Mouse (Mus musculus) urinary bladder, adult 2 months (tissue): Measurements from ENCODE around the gene Nfib. TPM values are rescaled to one million over a fixed set of nuclear protein-coding genes. Genes with fewer than 3 reads are reported as not detected.

Experiments
- DNase-seq: peaks from one replicate; pipeline ENCODE4 v3.0.0; 2022; ENCODE audit warnings: low spot score
- polyA plus RNA-seq: library from polyadenylated mRNA; depleted of rRNA; stranded (reverse); fragments of >200 nt; gene quantifications from 2 replicates; pipeline ENCODE4 v1.2.3, GENCODE M21; 2012

Nfib gene
- polyA plus RNA-seq, 1 experiment, result 28.0 TPM

DNA sequence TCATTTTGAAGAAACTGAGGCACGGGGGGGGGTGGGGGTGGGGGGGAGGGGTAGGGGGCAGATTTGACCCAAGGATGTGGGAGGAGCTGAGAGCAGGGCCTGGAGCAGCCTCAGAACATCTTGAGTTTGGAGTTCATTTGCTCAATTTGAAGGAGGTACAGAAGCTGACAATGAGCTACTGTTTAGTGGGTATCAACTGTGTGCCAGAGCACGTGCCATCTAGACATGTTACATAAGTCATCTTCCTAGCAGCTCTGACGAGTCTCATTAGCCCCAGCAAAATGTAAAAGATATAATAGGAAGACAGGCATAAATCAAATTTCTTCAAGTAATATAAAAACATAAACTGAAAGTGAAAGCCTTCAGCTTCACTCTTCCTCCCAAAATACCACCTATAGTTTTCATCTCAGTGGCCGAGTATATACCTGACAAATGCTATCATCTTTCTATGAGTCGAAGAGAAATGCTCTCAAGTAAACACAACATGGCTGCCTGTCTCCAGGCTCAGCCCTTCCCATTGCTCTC, 165.0 kb downstream of the Nfib start:
- no peak for DNase-seq

DNA sequence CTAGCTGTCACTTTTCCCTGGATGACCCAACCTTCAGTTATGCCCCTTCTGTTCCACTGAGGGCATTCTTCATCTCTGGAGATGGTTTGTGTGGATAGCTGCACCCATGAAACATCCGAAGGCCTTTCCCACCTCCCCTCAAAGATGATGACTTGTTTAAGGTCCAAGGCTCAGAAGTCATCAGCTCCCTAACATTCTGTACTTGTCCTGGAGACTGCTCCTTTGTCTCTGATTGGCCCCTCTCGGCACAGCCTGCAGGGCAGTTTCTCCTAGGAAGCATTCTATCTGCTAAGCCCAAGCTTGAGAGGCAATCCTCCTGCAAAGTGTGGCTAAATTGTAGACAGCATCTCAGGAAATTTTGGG, 165.5 kb downstream of the Nfib start:
- DNase-seq, result no peak

DNA sequence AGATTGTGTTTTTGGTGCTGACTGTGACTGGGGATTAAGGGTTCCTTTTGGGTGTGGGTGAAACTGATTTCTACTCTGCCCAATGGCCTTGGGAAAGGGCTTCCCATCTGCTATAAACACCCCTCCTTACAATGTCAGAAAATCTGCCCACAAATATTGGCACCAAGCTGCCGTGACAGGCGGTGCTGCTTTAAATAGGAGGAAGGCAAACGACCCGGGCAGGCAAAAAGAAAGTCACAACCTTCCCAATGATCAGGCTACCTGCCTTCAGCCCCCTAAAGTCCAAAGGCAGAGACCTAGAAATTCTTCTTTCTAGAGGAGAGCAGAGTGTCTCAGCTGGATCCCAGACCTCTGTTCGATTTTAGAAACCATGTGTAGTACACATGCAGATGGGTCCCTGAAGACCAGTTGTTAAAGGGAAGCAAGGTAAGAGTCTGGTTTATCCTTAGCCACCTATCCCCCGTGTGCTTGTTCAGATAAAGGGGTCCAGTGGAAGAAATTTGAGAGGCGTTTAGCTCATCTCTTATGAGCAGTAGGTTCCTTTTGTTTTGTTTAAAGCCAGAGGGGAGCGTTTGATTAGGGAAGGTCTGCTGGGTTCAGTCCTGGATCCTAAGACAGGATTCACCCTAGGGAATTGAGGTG, 166.0 kb downstream of the Nfib start:
- DNase-seq, result no peak

GRCm38 (mm10) chr4:82538815-82539214, 166.7 kb downstream of the Nfib start:
- DNase-seq, result no peak

DNA sequence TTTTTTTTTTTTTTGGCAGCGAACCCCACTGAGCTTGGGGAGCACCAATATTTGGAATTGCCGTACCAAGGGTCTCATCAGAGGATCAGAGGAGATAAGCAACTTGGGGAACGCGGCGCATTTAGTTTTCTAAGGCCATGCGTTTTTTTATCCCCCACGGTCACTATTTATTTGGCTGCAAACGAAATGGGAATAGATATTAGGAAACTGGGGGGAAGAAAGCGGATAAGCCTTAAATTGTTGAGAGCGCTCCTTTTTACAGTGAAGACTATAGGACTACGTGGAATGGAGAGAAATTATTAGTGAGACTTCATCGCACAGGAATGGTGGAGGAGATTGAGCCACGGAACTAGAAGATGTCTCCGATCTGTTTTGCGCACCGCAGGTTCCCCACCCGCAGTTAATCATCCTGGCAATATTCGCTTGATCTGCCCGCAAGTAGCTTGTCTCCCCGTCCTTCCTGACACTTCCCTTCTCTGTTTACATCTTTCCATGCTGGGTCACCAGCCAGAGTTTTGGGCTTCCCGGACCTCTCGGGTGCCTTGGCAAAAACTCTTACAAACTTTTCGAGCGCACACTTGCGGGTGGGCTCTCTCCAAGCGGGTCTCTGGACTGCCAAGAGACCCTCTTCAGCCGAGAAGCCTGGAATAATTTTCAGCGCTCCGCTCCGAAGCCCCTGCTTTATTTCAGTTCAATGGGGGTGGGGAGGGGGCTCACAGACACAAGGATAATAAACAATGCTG, 167.3 kb downstream of the Nfib start:
- DNase-seq, result peak; percentile 31

DNA sequence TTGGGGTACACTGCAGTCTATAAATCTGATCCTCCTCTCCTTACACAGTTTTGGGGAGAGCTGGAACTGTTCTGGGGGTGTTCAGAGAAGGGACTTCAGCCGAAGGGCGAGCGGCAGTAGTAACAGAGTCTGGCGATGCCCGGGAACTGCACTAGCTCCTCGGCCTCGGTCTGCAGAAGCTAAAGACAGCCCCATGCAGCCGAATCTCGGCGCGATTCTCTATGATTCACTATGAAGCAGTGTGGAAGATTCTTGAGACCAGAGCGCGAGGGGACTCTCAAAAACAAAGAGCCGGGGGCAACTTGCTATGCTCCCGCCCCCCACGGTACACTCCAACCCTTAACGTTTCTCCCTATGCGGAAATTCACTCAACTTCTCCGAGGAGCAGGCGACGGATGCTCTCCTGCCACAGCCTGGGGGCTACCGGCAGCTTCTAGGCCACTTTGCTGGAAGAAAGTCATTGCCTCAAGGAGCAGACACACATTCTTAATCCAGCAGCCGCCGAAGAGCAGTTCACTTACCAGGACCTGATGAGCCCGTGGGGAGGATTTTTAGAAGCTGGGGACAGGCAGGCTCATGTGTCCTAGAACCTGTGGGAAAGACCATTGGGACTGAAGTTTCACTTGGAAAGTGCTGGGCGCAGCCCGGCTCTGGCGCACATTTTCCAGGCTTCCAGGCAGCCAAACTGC, 168.1 kb downstream of the Nfib start:
- DNase-seq, result peak; percentile 52

DNA sequence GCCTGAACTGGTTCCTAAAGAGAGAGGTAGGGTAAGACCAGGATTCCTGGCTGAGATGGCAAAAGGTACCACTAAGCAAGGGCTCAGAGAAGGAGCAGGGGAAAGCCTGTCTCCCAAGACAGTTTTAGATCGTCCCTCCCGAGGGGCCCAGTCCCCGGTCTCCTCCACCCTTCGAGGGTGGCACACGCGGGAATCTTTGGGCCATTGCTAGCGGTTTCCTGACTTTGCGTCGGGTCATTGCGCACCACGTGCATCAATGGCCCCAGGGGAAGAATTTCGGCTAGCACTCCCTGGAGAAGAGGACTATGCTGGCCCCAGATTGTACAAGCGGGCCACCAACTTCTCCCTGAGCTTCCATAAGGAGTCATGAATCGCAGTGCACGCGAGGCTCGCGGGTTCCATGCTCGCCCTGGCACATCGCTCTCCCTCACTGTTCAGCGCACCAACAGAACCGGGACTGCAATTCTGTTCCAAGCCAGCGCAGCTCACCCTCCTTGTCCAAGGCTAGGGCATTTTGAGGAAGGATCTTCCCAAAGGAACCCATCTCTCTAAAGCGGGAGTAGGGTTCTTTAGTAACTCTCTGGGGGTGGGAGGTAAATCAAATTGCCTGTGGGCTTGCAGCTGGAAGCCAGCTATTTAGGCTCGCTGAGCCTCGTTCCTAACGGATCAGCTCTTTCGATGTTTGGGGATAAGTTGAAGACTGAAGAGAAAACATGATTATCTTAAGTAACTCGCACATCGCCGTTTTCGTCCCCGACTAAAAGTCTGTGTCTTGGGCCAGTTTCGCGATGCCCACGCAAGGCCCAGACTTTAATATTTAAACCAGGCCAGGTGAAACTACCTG, 168.9 kb downstream of the Nfib start:
- DNase-seq, result peak; percentile 41

DNA sequence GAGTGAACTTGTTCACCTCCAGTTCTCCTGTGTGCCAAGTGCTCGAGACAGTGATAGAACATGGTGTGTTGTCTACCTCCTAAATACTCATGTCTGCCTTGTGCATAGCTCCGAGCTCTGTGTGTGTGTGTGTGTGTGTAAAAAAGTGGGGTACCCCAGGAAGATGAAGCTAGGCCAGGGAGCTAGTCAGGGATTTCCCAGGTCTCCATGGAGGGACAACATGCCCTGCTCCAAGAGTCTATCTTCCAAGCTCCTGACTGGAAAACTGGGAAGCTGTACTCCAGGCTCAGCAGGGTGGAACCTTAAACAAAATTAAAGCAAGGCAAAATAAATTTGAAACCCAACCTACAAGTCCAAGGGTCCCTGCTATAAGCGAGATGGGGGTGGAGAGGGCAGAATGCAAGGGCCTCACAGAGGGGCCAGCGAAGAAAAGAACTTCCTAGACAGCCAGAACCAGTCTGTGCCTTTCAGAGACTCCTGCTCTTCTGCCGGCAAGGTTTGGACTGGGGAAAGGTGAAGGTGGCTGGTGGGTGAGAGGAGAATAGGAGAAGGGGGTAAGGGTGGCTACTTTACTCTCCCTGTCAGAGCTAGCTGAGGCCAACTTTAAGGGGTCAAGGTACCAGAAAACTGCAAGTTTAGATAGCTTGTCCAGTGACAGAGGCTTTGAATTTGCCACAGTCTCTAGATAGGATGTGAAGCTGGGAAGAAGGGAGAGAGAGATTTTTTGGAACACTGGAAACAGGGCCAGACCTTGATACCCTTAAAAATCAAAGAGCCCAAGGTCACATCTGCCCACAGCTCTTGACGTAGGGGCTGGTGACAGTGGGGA, 169.7 kb downstream of the Nfib start:
- DNase-seq, result no peak

DNA sequence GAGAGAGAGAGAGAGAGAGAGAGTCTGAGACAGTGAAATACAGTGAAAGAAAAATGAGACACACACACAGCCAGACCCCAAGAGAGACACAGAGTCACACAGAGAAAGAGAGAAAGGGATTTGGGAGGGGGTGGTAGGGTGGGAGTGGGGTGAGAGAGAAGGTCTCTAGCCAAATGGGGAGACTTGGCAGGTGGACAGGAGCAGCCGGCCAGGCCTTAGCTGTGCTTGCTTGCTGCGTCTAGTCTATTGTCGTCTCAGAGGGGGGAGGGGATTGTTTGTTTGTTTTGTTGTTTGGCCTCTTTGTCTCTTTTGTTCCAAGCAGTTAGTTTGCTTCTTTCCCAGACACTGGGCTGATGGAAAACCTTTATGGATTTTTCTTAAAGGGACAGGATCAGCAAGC, 172.3 kb downstream of the Nfib start:
- DNase-seq, result no peak

DNA sequence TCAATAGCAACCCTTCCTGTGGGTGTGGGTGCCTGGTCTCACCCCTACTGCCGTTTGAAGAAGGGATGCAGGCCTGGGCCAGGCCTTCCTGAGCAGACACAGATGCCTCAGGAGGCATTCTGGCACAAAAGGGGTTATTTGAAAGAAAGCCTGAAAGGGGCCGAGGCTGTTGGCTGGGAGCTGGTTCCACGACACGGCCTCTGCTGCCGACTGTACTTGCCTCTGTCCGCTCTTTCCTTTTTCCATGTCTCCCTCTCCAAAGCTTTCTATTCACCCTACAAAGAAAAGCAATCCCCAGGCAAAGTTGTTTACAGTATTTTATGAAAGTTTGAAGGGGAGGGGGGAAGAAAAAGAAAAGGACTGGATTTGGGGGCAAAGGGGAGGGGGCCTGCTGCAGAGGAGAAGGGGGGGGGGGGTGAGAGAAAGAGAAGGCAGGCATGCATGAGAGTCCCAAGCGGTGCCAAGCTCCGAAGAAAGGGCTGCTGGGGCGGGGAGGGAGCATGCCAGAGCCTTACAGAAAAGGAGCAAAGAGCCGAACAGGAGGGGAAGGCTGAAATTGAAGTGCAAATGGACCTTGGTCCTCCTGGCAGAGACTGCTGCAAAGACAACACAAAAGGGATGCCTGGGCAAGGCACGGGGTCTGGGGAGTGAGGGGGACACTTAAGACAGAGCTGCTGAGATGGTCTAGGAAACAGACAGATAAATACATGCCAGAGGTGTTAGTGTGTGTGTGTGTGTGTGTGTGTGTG, 172.9 kb downstream of the Nfib start:
- no peak for DNase-seq

GRCm38 (mm10) chr4:82531977-82532376, 173.6 kb downstream of the Nfib start:
- DNase-seq, result no peak

DNA sequence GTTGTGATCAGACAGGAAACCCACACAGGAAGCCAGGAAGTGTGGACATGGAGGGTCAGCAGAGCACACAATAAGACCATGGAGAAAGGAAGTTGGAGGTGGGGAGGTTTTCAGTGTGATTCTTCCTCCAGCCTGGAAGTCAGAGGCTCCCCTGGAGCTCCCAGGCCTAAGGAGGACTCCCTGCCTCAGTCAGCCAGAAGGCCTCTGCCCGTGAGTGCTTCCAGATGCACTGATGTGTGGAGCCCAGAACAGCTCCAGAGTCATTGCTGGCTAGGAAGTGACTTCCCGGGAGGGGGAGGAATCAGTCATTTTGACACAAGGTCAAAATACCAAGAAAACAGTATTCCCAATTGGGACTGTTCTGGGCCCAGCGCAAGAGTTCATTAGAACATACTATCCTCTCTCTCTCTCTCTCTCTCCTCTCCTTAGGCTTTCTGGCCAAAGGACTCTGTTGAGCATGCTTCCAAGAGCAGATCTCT, 174.6 kb downstream of the Nfib start:
- no peak for DNase-seq

GRCm38 (mm10) chr4:82528978-82529377, 176.6 kb downstream of the Nfib start:
- DNase-seq, result no peak

DNA sequence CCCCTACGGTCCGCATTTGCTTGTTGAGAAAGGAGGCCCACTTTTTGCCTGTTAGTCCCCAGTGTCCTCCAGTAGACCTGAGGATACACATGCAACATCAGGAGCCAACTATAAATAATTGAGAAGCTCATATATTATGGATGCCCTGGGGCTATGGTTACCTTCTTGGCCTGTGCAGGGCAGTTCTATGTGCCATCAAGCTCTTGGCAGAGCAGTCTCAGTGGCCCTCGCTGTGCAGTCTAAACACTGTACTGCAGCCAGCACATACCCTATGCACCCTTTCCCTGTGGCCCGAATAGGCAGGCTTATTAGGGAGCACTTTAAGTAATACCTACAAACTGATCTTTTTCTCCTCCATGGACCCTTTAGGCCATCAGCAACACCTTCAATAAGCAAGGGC, 185.6 kb downstream of the Nfib start:
- DNase-seq, result no peak

DNA sequence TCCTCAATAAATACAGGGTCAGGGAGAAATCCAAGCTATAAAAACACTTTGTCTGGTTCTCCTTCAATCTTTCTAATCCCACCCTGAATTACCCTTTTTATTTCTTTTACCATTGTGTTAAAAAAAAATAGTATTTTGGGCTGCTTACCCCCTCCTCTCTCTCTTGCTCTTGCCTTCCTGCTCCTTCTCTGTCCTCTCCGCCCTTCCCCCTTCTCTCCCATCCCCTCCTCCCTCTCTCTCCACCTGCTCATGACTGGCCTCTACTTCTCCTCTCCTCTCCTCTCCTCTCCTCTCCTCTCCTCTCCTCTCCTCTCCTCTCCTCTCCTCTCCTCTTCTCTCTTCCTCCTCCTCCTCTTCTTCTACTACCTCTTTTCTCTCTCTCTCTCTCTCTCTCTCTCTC, 187.4 kb downstream of the Nfib start:
- DNase-seq, result no peak

DNA sequence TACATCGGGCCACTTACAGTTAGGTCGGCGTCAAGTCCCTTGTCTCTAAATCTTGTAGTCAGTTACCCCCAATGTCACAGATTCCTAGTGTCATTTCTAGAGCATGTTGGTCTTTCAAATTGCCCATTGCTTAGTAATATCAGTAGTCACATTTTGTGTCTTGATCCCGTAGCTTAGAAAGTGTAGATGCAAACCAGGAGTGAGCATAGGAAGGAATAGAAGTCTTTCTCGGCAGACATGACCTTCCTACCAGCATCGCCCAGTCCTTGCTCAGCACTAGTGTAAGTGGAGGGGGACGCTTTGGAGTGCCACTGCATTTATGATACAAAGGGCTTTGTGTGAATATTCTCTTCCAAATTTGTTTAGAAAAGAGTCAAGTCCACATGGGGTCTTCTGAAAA, 188.2 kb downstream of the Nfib start:
- DNase-seq, result no peak

- no peak for DNase-seq
Observed at GRCm38 (mm10) chr4:82516211-82516795, 189.2 kb downstream of the Nfib start.

- DNase-seq, result no peak
Observed at GRCm38 (mm10) chr4:82514921-82515320, 190.6 kb downstream of the Nfib start.

- no peak for DNase-seq
Observed at GRCm38 (mm10) chr4:82514373-82514772, 191.2 kb downstream of the Nfib start.

- DNase-seq, result no peak
Observed at GRCm38 (mm10) chr4:82513426-82513750, 192.2 kb downstream of the Nfib start.
